Mouse (Mus musculus): Measurements from ENCODE around the gene Icos. TPM values are rescaled to one million over a fixed set of nuclear protein-coding genes. Genes with fewer than 3 reads are reported as not detected.

Icos gene
- polyA plus RNA-seq, 1 experiment from 2014 or later = 0.50 TPM

- Histone ChIP-seq H3K27me3 (no peaks in the 10 kb centered on the region), H3K9me3 (no peaks in the 10 kb centered on the region), H3K9ac (no peak overlapping the region), H3K36me3 (no peaks in the 10 kb centered on the region), H3K4me2 (no peak overlapping the region), H3K27ac (no peak overlapping the region), H3K4me1 (0 out of 2 replicates have a peak, but pooled peaks cover 2% of the 10 kb centered on the region), H3K4me3 (no peak overlapping the region)
- WGBS = 89% methylated on average over 7 of the region's 7 CpGs
- ATAC-seq (ENCODE audit: insufficient number of reproducible peaks, low FRiP score, low TSS enrichment, low read depth) = no peak
Observed at GRCm38 (mm10) chr1:61001786-61002354, 24.1 kb downstream of the Icos start.

GRCm38 (mm10) chr1:61006229-61006628, 28.5 kb downstream of the Icos start:
- H3K27me3 ChIP-seq = no peaks in the 10 kb centered on the region
- WGBS = 97% methylated on average over 2 of the region's 2 CpGs
- no peak overlapping the region for H3K4me3 ChIP-seq
- no peak for ATAC-seq (ENCODE audit: insufficient number of reproducible peaks, low FRiP score, low TSS enrichment, low read depth)
- H3K4me1 ChIP-seq = no peaks in the 10 kb centered on the region
- H3K9ac ChIP-seq = no peak overlapping the region
- H3K27ac ChIP-seq = no peak overlapping the region
- H3K9me3 ChIP-seq = no peaks in the 10 kb centered on the region
- no peaks in the 10 kb centered on the region for H3K36me3 ChIP-seq
- no peak overlapping the region for H3K4me2 ChIP-seq

- no peak overlapping the region for H3K4me3 ChIP-seq
- no peaks in the 10 kb centered on the region for H3K9me3 ChIP-seq
- no peak overlapping the region for H3K4me2 ChIP-seq
- H3K27ac ChIP-seq = no peak overlapping the region
- ATAC-seq (ENCODE audit: insufficient number of reproducible peaks, low FRiP score, low TSS enrichment, low read depth) = no peak
- H3K27me3 ChIP-seq = no peaks in the 10 kb centered on the region
- no peaks in the 10 kb centered on the region for H3K36me3 ChIP-seq
- no peak overlapping the region for H3K9ac ChIP-seq
- H3K4me1 ChIP-seq = no peaks in the 10 kb centered on the region
Observed at GRCm38 (mm10) chr1:61007516-61007915, 29.8 kb downstream of the Icos start.

GRCm38 (mm10) chr1:61016578-61017118, 38.9 kb downstream of the Icos start:
- no peak overlapping the region for H3K4me2 ChIP-seq
- WGBS = 22% methylated on average over 1 of the region's 1 CpGs
- no peak overlapping the region for H3K4me3 ChIP-seq
- H3K4me1 ChIP-seq = no peaks in the 10 kb centered on the region
- H3K9me3 ChIP-seq = no peaks in the 10 kb centered on the region
- no peak overlapping the region for H3K9ac ChIP-seq
- ATAC-seq (ENCODE audit: insufficient number of reproducible peaks, low FRiP score, low TSS enrichment, low read depth) = no peak
- no peaks in the 10 kb centered on the region for H3K27me3 ChIP-seq
- no peak overlapping the region for H3K27ac ChIP-seq
- no peaks in the 10 kb centered on the region for H3K36me3 ChIP-seq

- ATAC-seq (ENCODE audit: insufficient number of reproducible peaks, low FRiP score, low TSS enrichment, low read depth) = no peak
- no peak overlapping the region for H3K4me2 ChIP-seq
- no peaks in the 10 kb centered on the region for H3K36me3 ChIP-seq
- H3K4me3 ChIP-seq = no peak overlapping the region
- no peaks in the 10 kb centered on the region for H3K4me1 ChIP-seq
- no peaks in the 10 kb centered on the region for H3K9me3 ChIP-seq
- no peak overlapping the region for H3K9ac ChIP-seq
- 77% methylated on average over 5 of the region's 5 CpGs for WGBS
- no peak overlapping the region for H3K27ac ChIP-seq
- H3K27me3 ChIP-seq = no peaks in the 10 kb centered on the region
Observed at GRCm38 (mm10) chr1:61026712-61027111, 49.0 kb downstream of the Icos start.

GRCm38 (mm10) chr1:61027519-61027918, 49.8 kb downstream of the Icos start:
- Histone ChIP-seq H3K9me3 (no peaks in the 10 kb centered on the region), H3K27me3 (no peaks in the 10 kb centered on the region), H3K27ac (no peak overlapping the region), H3K4me2 (no peak overlapping the region), H3K9ac (no peak overlapping the region), H3K36me3 (no peaks in the 10 kb centered on the region), H3K4me3 (no peak overlapping the region), H3K4me1 (no peaks in the 10 kb centered on the region)
- ATAC-seq (ENCODE audit: insufficient number of reproducible peaks, low FRiP score, low TSS enrichment, low read depth) = no peak
- 93% methylated on average over 3 of the region's 3 CpGs for WGBS

- 42% methylated on average over 1 of the region's 1 CpGs for WGBS
- H3K4me2 ChIP-seq = no peak overlapping the region
- H3K4me1 ChIP-seq = no peaks in the 10 kb centered on the region
- H3K9ac ChIP-seq = no peak overlapping the region
- no peak for ATAC-seq (ENCODE audit: insufficient number of reproducible peaks, low FRiP score, low TSS enrichment, low read depth)
- H3K27me3 ChIP-seq = no peaks in the 10 kb centered on the region
- no peak overlapping the region for H3K27ac ChIP-seq
- no peaks in the 10 kb centered on the region for H3K9me3 ChIP-seq
- no peak overlapping the region for H3K4me3 ChIP-seq
- H3K36me3 ChIP-seq = no peaks in the 10 kb centered on the region
Observed at GRCm38 (mm10) chr1:61029919-61030318, 52.2 kb downstream of the Icos start.

- Histone ChIP-seq H3K9me3 (no peaks in the 10 kb centered on the region), H3K9ac (no peak overlapping the region), H3K4me1 (no peaks in the 10 kb centered on the region), H3K27ac (no peak overlapping the region), H3K4me2 (no peak overlapping the region), H3K36me3 (no peaks in the 10 kb centered on the region), H3K27me3 (no peaks in the 10 kb centered on the region), H3K4me3 (no peak overlapping the region)
- no peak for ATAC-seq (ENCODE audit: insufficient number of reproducible peaks, low FRiP score, low TSS enrichment, low read depth)
Observed at GRCm38 (mm10) chr1:61030532-61030931, 52.8 kb downstream of the Icos start.

GRCm38 (mm10) chr1:61035270-61035669, 57.5 kb downstream of the Icos start:
- Histone ChIP-seq H3K9ac (no peak overlapping the region), H3K27me3 (no peaks in the 10 kb centered on the region), H3K4me3 (no peak overlapping the region), H3K36me3 (no peaks in the 10 kb centered on the region), H3K4me1 (0 out of 2 replicates have a peak, but pooled peaks cover 2% of the 10 kb centered on the region), H3K9me3 (no peaks in the 10 kb centered on the region), H3K27ac (no peak overlapping the region), H3K4me2 (no peak overlapping the region)
- WGBS = 66% methylated on average over 1 of the region's 1 CpGs
- ATAC-seq (ENCODE audit: insufficient number of reproducible peaks, low FRiP score, low TSS enrichment, low read depth) = no peak

- no peak for ATAC-seq (ENCODE audit: insufficient number of reproducible peaks, low FRiP score, low TSS enrichment, low read depth)
- Histone ChIP-seq H3K27me3 (no peaks in the 10 kb centered on the region), H3K9me3 (no peaks in the 10 kb centered on the region), H3K4me2 (no peak overlapping the region), H3K4me3 (no peak overlapping the region), H3K9ac (no peak overlapping the region), H3K36me3 (no peaks in the 10 kb centered on the region), H3K4me1 (peaks cover 7% of the 10 kb centered on the region), H3K27ac (no peak overlapping the region)
- 52% methylated on average over 4 of the region's 4 CpGs for WGBS
Observed at GRCm38 (mm10) chr1:61038223-61038622, 60.5 kb downstream of the Icos start.

- Histone ChIP-seq H3K4me1 (peaks cover 11% of the 10 kb centered on the region), H3K27me3 (no peaks in the 10 kb centered on the region), H3K4me3 (no peak overlapping the region), H3K27ac (no peak overlapping the region), H3K9ac (no peak overlapping the region), H3K36me3 (no peaks in the 10 kb centered on the region), H3K9me3 (no peaks in the 10 kb centered on the region), H3K4me2 (no peak overlapping the region)
- no peak for ATAC-seq (ENCODE audit: insufficient number of reproducible peaks, low FRiP score, low TSS enrichment, low read depth)
- 77% methylated on average over 4 of the region's 4 CpGs for WGBS
Observed at GRCm38 (mm10) chr1:61039310-61039709, 61.6 kb downstream of the Icos start.

GRCm38 (mm10) chr1:61040401-61040800, 62.7 kb downstream of the Icos start:
- WGBS = 87% methylated on average over 4 of the region's 4 CpGs
- Histone ChIP-seq H3K4me3 (no peak overlapping the region), H3K27me3 (no peaks in the 10 kb centered on the region), H3K9ac (no peak overlapping the region), H3K4me2 (no peak overlapping the region), H3K27ac (no peak overlapping the region), H3K36me3 (no peaks in the 10 kb centered on the region), H3K9me3 (no peaks in the 10 kb centered on the region), H3K4me1 (peaks cover 11% of the 10 kb centered on the region)
- ATAC-seq (ENCODE audit: insufficient number of reproducible peaks, low FRiP score, low TSS enrichment, low read depth) = no peak

GRCm38 (mm10) chr1:61042842-61043241, 65.1 kb downstream of the Icos start:
- Histone ChIP-seq H3K27me3 (no peaks in the 10 kb centered on the region), H3K9me3 (no peaks in the 10 kb centered on the region), H3K4me3 (no peak overlapping the region), H3K36me3 (no peaks in the 10 kb centered on the region), H3K4me1 (peaks cover 11% of the 10 kb centered on the region), H3K9ac (no peak overlapping the region), H3K27ac (no peak overlapping the region), H3K4me2 (no peak overlapping the region)
- 31% methylated on average over 2 of the region's 2 CpGs for WGBS
- ATAC-seq (ENCODE audit: insufficient number of reproducible peaks, low FRiP score, low TSS enrichment, low read depth) = peak; percentile 94

All from limb, embryonic 15.5 days (tissue).